Mouse (Mus musculus) small intestine, adult 2 months (tissue): Measurements from ENCODE around the gene Rap1gds1. TPM values are rescaled to one million over a fixed set of nuclear protein-coding genes. Genes with fewer than 3 reads are reported as not detected.

Experiments used
- H3K27ac ChIP-seq: fragments of 200-500 bp; 2 replicates; pipeline ENCODE4 v1.5.1; 2012; ENCODE audit warnings: low read depth, low read length, control low read depth, inconsistent platforms; ENCODE audit not compliant: insufficient read depth
- H3K27me3 ChIP-seq: fragments of 200-500 bp; 2 replicates; pipeline ENCODE4 v1.6.1; 2012; ENCODE audit warnings: mild to moderate bottlenecking, moderate library complexity, low read length, inconsistent platforms; ENCODE audit not compliant: control insufficient read depth, insufficient read depth
- H3K36me3 ChIP-seq: fragments of 200-500 bp; 2 replicates; pipeline ENCODE4 v1.6.1; 2012; ENCODE audit warnings: mild to moderate bottlenecking, low read length, control low read depth, inconsistent platforms; ENCODE audit not compliant: control insufficient read depth, insufficient read depth
- H3K4me1 ChIP-seq: fragments of 200-500 bp; 2 replicates; pipeline ENCODE4 v1.6.1; 2012; ENCODE audit warnings: low read length, inconsistent platforms, mixed read lengths; ENCODE audit not compliant: control insufficient read depth, insufficient read depth, insufficient read length
- H3K4me3 ChIP-seq: fragments of 200-500 bp; 2 replicates; pipeline ENCODE4 v1.5.1; 2012; ENCODE audit warnings: low read depth, mild to moderate bottlenecking, control low read depth, inconsistent platforms, low read length, moderate library complexity
- CTCF ChIP-seq: fragments of 200-500 bp; IDR thresholded peaks from 2 replicates; pipeline ENCODE4 v1.5.1; 2012; ENCODE audit warnings: low read depth, mild to moderate bottlenecking, control low read depth, inconsistent platforms, low read length, moderate library complexity, mixed read lengths; ENCODE audit not compliant: insufficient replicate concordance, insufficient read length; ENCODE audit errors: extremely low read depth
- POLR2A ChIP-seq: fragments of 200-500 bp; IDR thresholded peaks from 2 replicates; pipeline ENCODE4 v1.6.1; 2012; ENCODE audit warnings: low read depth, mild to moderate bottlenecking, control low read depth, inconsistent platforms, low read length, moderate library complexity
- WGBS: fragments of 180-500 bp; shearing (Covaris S2); methylation state at CpG from one replicate; pipeline ENCODE4 v1.1.7; 2018; 5-methylcytosine and 5-hydroxymethylcytosine counted together
- polyA plus RNA-seq: library from polyadenylated mRNA; depleted of rRNA; stranded (reverse); fragments of >200 nt; gene quantifications from 2 replicates; pipeline ENCODE4 v1.2.3, GENCODE M21; 2012; rRNA removed

The Rap1gds1 gene
- 4.4 and 8.4 TPM in 2 replicates for polyA plus RNA-seq

GRCm38 (mm10) chr3:139074484-139075211 is at the start of gene Rap1gds1:
Gene Rap1gds1, minus strand, starts transcription at chr3:139075201.
- no peaks in the 10 kb centered on the region for H3K27me3 ChIP-seq
- H3K4me3 ChIP-seq, result peak within 1 kb of the TSS; percentile 97
- peak within 1 kb of the TSS; percentile 91 for H3K27ac ChIP-seq
- TF ChIP-seq POLR2A (no peak; the same call in 1 of the 2 replicates), CTCF (no peak)
- H3K36me3 ChIP-seq, result no peaks in the 10 kb centered on the region
- under 1% methylated on average over 95 of the region's 97 CpGs for WGBS
- H3K4me1 ChIP-seq, result peaks cover 2% of the 10 kb centered on the region; the same call in 1 of the 2 replicates

DNA sequence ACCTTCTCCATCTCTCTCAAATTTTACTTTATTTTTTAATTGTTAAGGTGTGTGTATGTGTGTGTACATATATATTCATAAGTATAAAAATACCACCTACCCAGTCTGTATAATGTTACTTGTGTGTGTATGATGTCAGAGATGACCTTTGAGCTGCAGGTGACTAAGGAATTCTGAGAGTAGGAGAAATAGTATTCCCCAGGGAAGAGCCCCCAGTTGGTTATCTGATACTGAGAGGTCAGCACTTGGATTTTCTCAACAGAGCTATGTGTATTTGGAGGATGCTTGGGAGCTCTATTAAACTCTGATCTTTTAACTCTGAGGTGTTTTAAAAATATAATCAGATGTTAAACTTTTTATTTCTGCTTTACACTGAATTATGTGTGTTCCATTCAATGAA is 43.4 kb upstream of the Rap1gds1 start:
- H3K4me3 ChIP-seq, result no peak overlapping the region
- no peak overlapping the region for H3K27ac ChIP-seq
- no peak for TF ChIP-seq POLR2A
- no peak for TF ChIP-seq CTCF
- no peaks in the 10 kb centered on the region for H3K36me3 ChIP-seq
- H3K27me3 ChIP-seq, result no peaks in the 10 kb centered on the region
- no peaks in the 10 kb centered on the region for H3K4me1 ChIP-seq

DNA sequence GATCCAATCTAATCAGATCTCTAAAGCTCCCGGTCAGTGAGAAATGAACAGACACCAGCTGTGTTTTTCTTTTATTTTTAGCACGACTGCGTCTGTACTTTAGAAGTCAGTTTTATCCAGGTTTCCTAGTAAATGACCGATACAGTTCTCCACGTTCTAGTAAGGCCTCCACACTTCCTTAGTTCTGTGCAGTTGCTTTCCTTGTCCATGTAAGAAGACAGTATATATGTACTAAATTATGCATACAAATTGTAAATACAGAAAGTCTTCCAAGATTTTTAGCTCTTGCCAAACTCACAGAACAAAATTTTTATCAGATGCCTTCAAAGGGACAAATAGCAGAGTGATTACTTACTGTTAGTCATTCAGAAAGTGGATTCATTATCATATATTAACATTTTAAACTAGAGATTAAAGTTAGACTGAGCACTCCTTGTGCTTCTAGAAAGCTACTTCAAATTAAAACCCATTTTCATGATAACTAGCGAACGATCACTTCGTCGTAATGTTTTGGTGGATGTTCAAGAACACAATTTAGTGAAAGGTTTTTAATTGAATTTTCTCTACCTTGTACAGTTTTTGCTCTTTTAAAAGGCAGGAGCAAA is 41.8 kb upstream of the Rap1gds1 start:
- TF ChIP-seq POLR2A (no peak), CTCF (no peak)
- Histone ChIP-seq H3K36me3 (no peaks in the 10 kb centered on the region), H3K4me1 (no peaks in the 10 kb centered on the region), H3K27me3 (no peaks in the 10 kb centered on the region), H3K4me3 (no peak overlapping the region), H3K27ac (no peak overlapping the region)
- WGBS, result 87% methylated on average over 9 of the region's 9 CpGs

DNA sequence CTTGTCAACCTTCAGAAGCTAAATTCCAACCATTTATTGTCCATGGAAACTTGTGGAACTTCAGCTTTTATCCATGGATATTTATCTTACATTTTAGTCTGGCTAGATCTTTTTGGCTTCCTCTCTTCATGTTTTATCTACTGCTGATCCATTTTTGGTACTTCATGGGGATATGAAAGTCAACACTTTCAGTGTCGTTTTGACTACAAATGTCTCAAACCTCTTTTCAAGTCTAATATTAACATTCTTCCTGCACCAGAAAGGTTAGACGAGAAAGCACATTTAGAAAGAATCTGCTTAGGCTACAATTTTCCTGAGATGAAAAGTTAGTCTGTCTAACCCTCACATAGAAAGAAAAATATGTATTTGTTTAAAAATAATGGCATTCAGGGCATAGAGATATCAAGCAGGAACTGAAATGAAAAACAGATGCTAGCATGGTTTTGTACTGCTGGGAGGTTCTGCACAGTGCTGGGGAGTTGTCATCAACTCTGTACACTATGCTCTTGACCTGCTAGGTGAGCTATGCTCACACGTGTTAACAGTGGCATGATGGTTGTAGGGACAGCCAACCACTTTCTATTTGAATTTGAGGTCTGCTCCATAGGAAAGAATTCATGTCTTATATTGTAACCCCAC is 37.5 kb upstream of the Rap1gds1 start:
- WGBS, result 68% methylated on average over 3 of the region's 3 CpGs
- no peak overlapping the region for H3K4me3 ChIP-seq
- H3K27ac ChIP-seq, result no peak overlapping the region
- no peaks in the 10 kb centered on the region for H3K4me1 ChIP-seq
- TF ChIP-seq CTCF (no peak), POLR2A (no peak)
- no peaks in the 10 kb centered on the region for H3K27me3 ChIP-seq
- no peaks in the 10 kb centered on the region for H3K36me3 ChIP-seq

GRCm38 (mm10) chr3:139111877-139112276 is 36.9 kb upstream of the Rap1gds1 start:
- WGBS, result 69% methylated on average over 2 of the region's 2 CpGs
- TF ChIP-seq CTCF, result no peak
- no peak for TF ChIP-seq POLR2A
- Histone ChIP-seq H3K27ac (no peak overlapping the region), H3K4me1 (no peaks in the 10 kb centered on the region), H3K27me3 (no peaks in the 10 kb centered on the region), H3K36me3 (no peaks in the 10 kb centered on the region), H3K4me3 (no peak overlapping the region)

GRCm38 (mm10) chr3:139108176-139108575 is 33.2 kb upstream of the Rap1gds1 start:
- TF ChIP-seq POLR2A (no peak), CTCF (no peak)
- no peaks in the 10 kb centered on the region for H3K27me3 ChIP-seq
- WGBS, result 87% methylated on average over 5 of the region's 5 CpGs

GRCm38 (mm10) chr3:139103914-139104313 is 28.9 kb upstream of the Rap1gds1 start:
- Histone ChIP-seq H3K27ac (no peak overlapping the region), H3K4me1 (no peaks in the 10 kb centered on the region), H3K4me3 (no peak overlapping the region), H3K36me3 (no peaks in the 10 kb centered on the region), H3K27me3 (no peaks in the 10 kb centered on the region)
- WGBS, result 62% methylated on average over 2 of the region's 2 CpGs
- TF ChIP-seq CTCF (no peak), POLR2A (no peak)

More at GRCm38 (mm10) chr3:139108176-139108575, 33.2 kb upstream of the Rap1gds1 start:
- Histone ChIP-seq H3K4me1 (no peaks in the 10 kb centered on the region), H3K4me3 (no peak overlapping the region), H3K27ac (no peak overlapping the region), H3K36me3 (no peaks in the 10 kb centered on the region)
